Mouse (Mus musculus): ENCODE data around the gene Tnik. TPM values are rescaled to one million over a fixed set of nuclear protein-coding genes. Genes with fewer than 3 reads are reported as not detected.

Tnik gene
- polyA plus RNA-seq, 1 experiment from 2014 or later: 111 TPM

- Histone ChIP-seq H3K27ac (ENCODE audit: low read length) (no peak overlapping the region), H3K4me3 (replicated peaks; ENCODE audit: low read length) (no peak overlapping the region), H3K36me3 (ENCODE audit: control insufficient read depth, insufficient read depth) (no peaks in the 10 kb centered on the region), H3K4me1 (replicated peaks; ENCODE audit: control insufficient read depth, insufficient read depth, low read length) (no peaks in the 10 kb centered on the region), H3K4me2 (ENCODE audit: low read length) (no peak overlapping the region), H3K27me3 (replicated peaks; ENCODE audit: control insufficient read depth, insufficient read depth, low read length) (no peaks in the 10 kb centered on the region), H3K9me3 (ENCODE audit: control insufficient read depth, low read length) (no peaks in the 10 kb centered on the region), H3K9ac (replicated peaks; ENCODE audit: low read depth, low read length) (no peak overlapping the region)
- WGBS: 74% methylated on average over 1 of the region's 1 CpGs
- ATAC-seq: no peak
Measured at GRCm38 (mm10) chr3:28289693-28290092, 26.7 kb downstream of the Tnik start.

- Histone ChIP-seq H3K9me3 (ENCODE audit: control insufficient read depth, low read length) (no peaks in the 10 kb centered on the region), H3K9ac (replicated peaks; ENCODE audit: low read depth, low read length) (no peak overlapping the region), H3K27ac (ENCODE audit: low read length) (no peak overlapping the region), H3K36me3 (ENCODE audit: control insufficient read depth, insufficient read depth) (no peaks in the 10 kb centered on the region), H3K27me3 (replicated peaks; ENCODE audit: control insufficient read depth, insufficient read depth, low read length) (no peaks in the 10 kb centered on the region), H3K4me3 (replicated peaks; ENCODE audit: low read length) (no peak overlapping the region), H3K4me1 (replicated peaks; ENCODE audit: control insufficient read depth, insufficient read depth, low read length) (no peaks in the 10 kb centered on the region), H3K4me2 (ENCODE audit: low read length) (no peak overlapping the region)
- WGBS: 86% methylated on average over 4 of the region's 4 CpGs
- ATAC-seq: no peak
Measured at GRCm38 (mm10) chr3:28301378-28301777, 38.4 kb downstream of the Tnik start.

GRCm38 (mm10) chr3:28303915-28304314 is 40.9 kb downstream of the Tnik start:
- Histone ChIP-seq H3K27me3 (replicated peaks; ENCODE audit: control insufficient read depth, insufficient read depth, low read length) (no peaks in the 10 kb centered on the region), H3K4me1 (replicated peaks; ENCODE audit: control insufficient read depth, insufficient read depth, low read length) (no peaks in the 10 kb centered on the region), H3K4me2 (ENCODE audit: low read length) (no peak overlapping the region), H3K36me3 (ENCODE audit: control insufficient read depth, insufficient read depth) (no peaks in the 10 kb centered on the region), H3K4me3 (replicated peaks; ENCODE audit: low read length) (no peak overlapping the region), H3K9me3 (ENCODE audit: control insufficient read depth, low read length) (no peaks in the 10 kb centered on the region), H3K9ac (replicated peaks; ENCODE audit: low read depth, low read length) (no peak overlapping the region), H3K27ac (ENCODE audit: low read length) (no peak overlapping the region)
- WGBS: 67% methylated on average over 5 of the region's 5 CpGs
- ATAC-seq: no peak

- no peaks in the 10 kb centered on the region for H3K27me3 ChIP-seq (replicated peaks; ENCODE audit: control insufficient read depth, insufficient read depth, low read length)
Measured at GRCm38 (mm10) chr3:28306852-28307251, 43.8 kb downstream of the Tnik start.

GRCm38 (mm10) chr3:28314438-28314837 is 51.4 kb downstream of the Tnik start:
- Histone ChIP-seq H3K9ac (replicated peaks; ENCODE audit: low read depth, low read length) (no peak overlapping the region), H3K27ac (ENCODE audit: low read length) (no peak overlapping the region), H3K4me1 (replicated peaks; ENCODE audit: control insufficient read depth, insufficient read depth, low read length) (no peaks in the 10 kb centered on the region; the same call in 1 of the 2 replicates), H3K27me3 (replicated peaks; ENCODE audit: control insufficient read depth, insufficient read depth, low read length) (no peaks in the 10 kb centered on the region), H3K9me3 (ENCODE audit: control insufficient read depth, low read length) (no peaks in the 10 kb centered on the region), H3K36me3 (ENCODE audit: control insufficient read depth, insufficient read depth) (no peaks in the 10 kb centered on the region), H3K4me2 (ENCODE audit: low read length) (no peak overlapping the region), H3K4me3 (replicated peaks; ENCODE audit: low read length) (no peak overlapping the region)
- WGBS: 92% methylated on average over 2 of the region's 2 CpGs
- no peak for ATAC-seq

More at GRCm38 (mm10) chr3:28306852-28307251, 43.8 kb downstream of the Tnik start:
- H3K36me3 ChIP-seq (ENCODE audit: control insufficient read depth, insufficient read depth): no peaks in the 10 kb centered on the region
- H3K9ac ChIP-seq (replicated peaks; ENCODE audit: low read depth, low read length): no peak overlapping the region
- no peaks in the 10 kb centered on the region for H3K9me3 ChIP-seq (ENCODE audit: control insufficient read depth, low read length)
- H3K4me1 ChIP-seq (replicated peaks; ENCODE audit: control insufficient read depth, insufficient read depth, low read length): no peaks in the 10 kb centered on the region
- H3K4me3 ChIP-seq (replicated peaks; ENCODE audit: low read length): no peak overlapping the region
- ATAC-seq: no peak
- 90% methylated on average over 3 of the region's 3 CpGs for WGBS
- H3K27ac ChIP-seq (ENCODE audit: low read length): no peak overlapping the region
- H3K4me2 ChIP-seq (ENCODE audit: low read length): no peak overlapping the region

- Histone ChIP-seq H3K36me3 (ENCODE audit: control insufficient read depth, insufficient read depth) (no peaks in the 10 kb centered on the region), H3K9ac (replicated peaks; ENCODE audit: low read depth, low read length) (no peak overlapping the region), H3K4me2 (ENCODE audit: low read length) (no peak overlapping the region), H3K27ac (ENCODE audit: low read length) (no peak overlapping the region), H3K27me3 (replicated peaks; ENCODE audit: control insufficient read depth, insufficient read depth, low read length) (no peaks in the 10 kb centered on the region), H3K4me3 (replicated peaks; ENCODE audit: low read length) (no peak overlapping the region), H3K9me3 (ENCODE audit: control insufficient read depth, low read length) (no peaks in the 10 kb centered on the region), H3K4me1 (replicated peaks; ENCODE audit: control insufficient read depth, insufficient read depth, low read length) (peaks cover 3% of the 10 kb centered on the region)
- no peak for ATAC-seq
- WGBS: 86% methylated on average over 1 of the region's 1 CpGs
Measured at GRCm38 (mm10) chr3:28317339-28317738, 54.3 kb downstream of the Tnik start.

- 93% methylated on average over 8 of the region's 8 CpGs for WGBS
- H3K4me2 ChIP-seq (ENCODE audit: low read length): no peak overlapping the region
- 0 out of 2 replicates have a peak, but pooled peaks have one; percentile 22 for ATAC-seq
- H3K9me3 ChIP-seq (ENCODE audit: control insufficient read depth, low read length): no peaks in the 10 kb centered on the region
- peaks cover 3% of the 10 kb centered on the region for H3K4me1 ChIP-seq (replicated peaks; ENCODE audit: control insufficient read depth, insufficient read depth, low read length)
- H3K36me3 ChIP-seq (ENCODE audit: control insufficient read depth, insufficient read depth): no peaks in the 10 kb centered on the region
- H3K9ac ChIP-seq (replicated peaks; ENCODE audit: low read depth, low read length): no peak overlapping the region
- H3K27ac ChIP-seq (ENCODE audit: low read length): no peak overlapping the region
- H3K4me3 ChIP-seq (replicated peaks; ENCODE audit: low read length): no peak overlapping the region
- H3K27me3 ChIP-seq (replicated peaks; ENCODE audit: control insufficient read depth, insufficient read depth, low read length): no peaks in the 10 kb centered on the region
Measured at GRCm38 (mm10) chr3:28321635-28322034, 58.6 kb downstream of the Tnik start.

GRCm38 (mm10) chr3:28325613-28326233 is 62.7 kb downstream of the Tnik start:
- no peaks in the 10 kb centered on the region for H3K27me3 ChIP-seq (replicated peaks; ENCODE audit: control insufficient read depth, insufficient read depth, low read length)
- H3K9ac ChIP-seq (replicated peaks; ENCODE audit: low read depth, low read length): no peak overlapping the region
- H3K27ac ChIP-seq (ENCODE audit: low read length): no peak overlapping the region
- 85% methylated on average over 8 of the region's 8 CpGs for WGBS
- H3K4me1 ChIP-seq (replicated peaks; ENCODE audit: control insufficient read depth, insufficient read depth, low read length): peaks cover 7% of the 10 kb centered on the region
- no peak overlapping the region for H3K4me2 ChIP-seq (ENCODE audit: low read length)
- H3K9me3 ChIP-seq (ENCODE audit: control insufficient read depth, low read length): no peaks in the 10 kb centered on the region
- H3K4me3 ChIP-seq (replicated peaks; ENCODE audit: low read length): no peak overlapping the region
- no peak for ATAC-seq
- no peaks in the 10 kb centered on the region for H3K36me3 ChIP-seq (ENCODE audit: control insufficient read depth, insufficient read depth)

- Histone ChIP-seq H3K4me2 (ENCODE audit: low read length) (no peak overlapping the region), H3K27me3 (replicated peaks; ENCODE audit: control insufficient read depth, insufficient read depth, low read length) (no peaks in the 10 kb centered on the region), H3K9me3 (ENCODE audit: control insufficient read depth, low read length) (no peaks in the 10 kb centered on the region), H3K36me3 (ENCODE audit: control insufficient read depth, insufficient read depth) (no peaks in the 10 kb centered on the region), H3K4me1 (replicated peaks; ENCODE audit: control insufficient read depth, insufficient read depth, low read length) (peaks cover 30% of the 10 kb centered on the region), H3K9ac (replicated peaks; ENCODE audit: low read depth, low read length) (no peak overlapping the region), H3K27ac (ENCODE audit: low read length) (0 out of 2 replicates have a peak overlapping the region, but pooled peaks have one; percentile 21), H3K4me3 (replicated peaks; ENCODE audit: low read length) (no peak overlapping the region)
- 29% methylated on average over 5 of the region's 5 CpGs for WGBS
- peak; percentile 45 for ATAC-seq
Measured at GRCm38 (mm10) chr3:28332316-28332715, 69.3 kb downstream of the Tnik start.

- H3K9ac ChIP-seq (replicated peaks; ENCODE audit: low read depth, low read length): no peak overlapping the region
- peak overlapping the region; percentile 88 for H3K27ac ChIP-seq (ENCODE audit: low read length)
- no peak overlapping the region for H3K4me3 ChIP-seq (replicated peaks; ENCODE audit: low read length)
- WGBS: 42% methylated on average over 6 of the region's 6 CpGs
- H3K9me3 ChIP-seq (ENCODE audit: control insufficient read depth, low read length): no peaks in the 10 kb centered on the region
- H3K27me3 ChIP-seq (replicated peaks; ENCODE audit: control insufficient read depth, insufficient read depth, low read length): no peaks in the 10 kb centered on the region
- ATAC-seq: peak; percentile 72
- H3K4me2 ChIP-seq (ENCODE audit: low read length): no peak overlapping the region
- H3K4me1 ChIP-seq (replicated peaks; ENCODE audit: control insufficient read depth, insufficient read depth, low read length): peaks cover 26% of the 10 kb centered on the region
- no peaks in the 10 kb centered on the region for H3K36me3 ChIP-seq (ENCODE audit: control insufficient read depth, insufficient read depth)
Measured at GRCm38 (mm10) chr3:28333869-28334268, 70.9 kb downstream of the Tnik start.

Data from forebrain, embryonic 16.5 days (tissue).